ENCODE assay signal across 8 mouse cellular contexts in genomic region chr17:26068024-26068830, GRCm38 (mm10). TPM values are rescaled to one million over a fixed set of nuclear protein-coding genes. Genes with fewer than 3 reads are reported as not detected.
DNase-seq lines count a peak whose midpoint lies in the region; ATAC-seq and TF ChIP-seq lines count a peak whose summit lies in the region.

No protein-coding gene starts in this region.

- no peaks in the 10 kb centered on the region; the same call in 1 of the 2 replicates for H3K36me3 ChIP-seq in intestine, embryonic 15.5 days
- H3K36me3 ChIP-seq in macrophage (ENCODE audit: inconsistent target): no peaks in the 10 kb centered on the region
- H3K36me3 ChIP-seq in stomach, postnatal 0 days (ENCODE audit: control insufficient read depth, insufficient read depth, low read length): peaks cover 2% of the 10 kb centered on the region; the same call in 1 of the 2 replicates

- H3K27me3 ChIP-seq in intestine, embryonic 15.5 days (replicated peaks): peaks cover 4% of the 10 kb centered on the region; the same call in 1 of the 2 replicates
- H3K27me3 ChIP-seq in stomach, postnatal 0 days (ENCODE audit: control insufficient read depth, insufficient read depth, low read length): no peaks in the 10 kb centered on the region

- intact Hi-C loops in left cerebral cortex, postnatal 36 days (cut with DNase I): no loop called here

- 2% methylated on average over 44 of the region's 44 CpGs for WGBS in intestine, embryonic 15.5 days
- WGBS in macrophage (ENCODE audit: missing documents): 19% methylated on average over 44 of the region's 44 CpGs
- WGBS in stomach, postnatal 0 days: 1% methylated on average over 44 of the region's 44 CpGs

- peak overlapping the region; percentile 77 for H3K9ac ChIP-seq in intestine, embryonic 15.5 days
- peak overlapping the region; percentile 79 for H3K9ac ChIP-seq in stomach, postnatal 0 days (ENCODE audit: low read length)

- H3K79me2 ChIP-seq in macrophage (ENCODE audit: inconsistent target): no peaks in the 10 kb centered on the region

- H3K4me1 ChIP-seq in intestine, embryonic 15.5 days (replicated peaks): peaks cover 31% of the 10 kb centered on the region
- peaks cover 10% of the 10 kb centered on the region for H3K4me1 ChIP-seq in stomach, postnatal 0 days (replicated peaks; ENCODE audit: control insufficient read depth, insufficient read depth)

- peak overlapping the region; percentile 97 for H3K4me2 ChIP-seq in intestine, embryonic 15.5 days (replicated peaks)
- peak overlapping the region; percentile 98 for H3K4me2 ChIP-seq in stomach, postnatal 0 days (replicated peaks; ENCODE audit: low read depth)

- no peaks in the 10 kb centered on the region for H3K9me3 ChIP-seq in intestine, embryonic 15.5 days
- H3K9me3 ChIP-seq in stomach, postnatal 0 days (ENCODE audit: control insufficient read depth, low read length): no peaks in the 10 kb centered on the region

- TF ChIP-seq CTCF in stomach, postnatal 0 days (IDR thresholded peaks at IDR 0.05; ENCODE audit: low read depth): no peak

- DNase-seq in left cerebral cortex, postnatal 36 days (ENCODE audit: low spot score in 2 of 2): peak; percentile 20 to 26
- DNase-seq in left cerebral cortex, adult 8-10 months (ENCODE audit: low spot score in 2 of 2): no peak
- DNase-seq in cerebellum, adult 9-11 months: peak; percentile 66
- peak; percentile 47 for DNase-seq in gastrocnemius, postnatal 10 days
- peak; percentile 30 for DNase-seq in stomach, postnatal 0 days (ENCODE audit: low spot score)
- DNase-seq in urinary bladder, postnatal 10 days (ENCODE audit: low spot score): no peak

- no peak for TF ChIP-seq EP300 in stomach, postnatal 0 days (optimal IDR thresholded peaks at IDR 0.05)

- ATAC-seq in intestine, embryonic 15.5 days: peak; percentile 13
- peak; percentile 11; the same call in 1 of the 2 replicates for ATAC-seq in stomach, postnatal 0 days (ENCODE audit: low FRiP score, low TSS enrichment)

- peak overlapping the region; percentile 88 for H3K4me3 ChIP-seq in intestine, embryonic 15.5 days (replicated peaks)
- H3K4me3 ChIP-seq in macrophage (ENCODE audit: inconsistent target): peak overlapping the region; percentile 26
- H3K4me3 ChIP-seq in stomach, postnatal 0 days (ENCODE audit: low read depth, low read length): peak overlapping the region; percentile 85

- no peak overlapping the region for H3K27ac ChIP-seq in intestine, embryonic 15.5 days
- H3K27ac ChIP-seq in macrophage: no peak overlapping the region
- no peak overlapping the region for H3K27ac ChIP-seq in stomach, postnatal 0 days (replicated peaks)

RNA-seq across cellular contexts. Expression of gene Rab11fip3, which starts 1.1 kb away (rescaled TPM):
- 100 to 1,000 TPM in 1 of 2 experiments, 10 to 100 TPM in 1; 98.8 to 117 TPM for total RNA-seq in left cerebral cortex, postnatal 36 days (2021)
- 10 to 100 TPM; 89.1 to 97.8 (median 95.8) TPM for total RNA-seq in left cerebral cortex, adult 8-10 months (2022)
- 10 to 100 TPM; 37.9 to 41.5 TPM for total RNA-seq in gastrocnemius, postnatal 10 days (2021)
- polyA plus RNA-seq in intestine, embryonic 15.5 days (2015; fragmentation: Nextera tagmentation; extraction: Ambion mirVana): 12.4 and 13.6 TPM in 2 replicates
- total RNA-seq in macrophage (2018; cell fraction: chromatin; rRNA removed): 10 to 100 TPM in 25 of 26 experiments, 1 to 10 TPM in 1; 7.4 to 53.6 (median 31.6) TPM
- 1 to 10 TPM; 2.7 to 8.7 (median 5.5) TPM for total RNA-seq in macrophage (2018; cell fraction: cytosol; rRNA removed)
- total RNA-seq in macrophage (2018; cell fraction: nucleus; rRNA removed): 10 to 100 TPM in 20 of 26 experiments, 1 to 10 TPM in 6; 5.8 to 36.8 (median 15.2) TPM
- polyA plus RNA-seq in macrophage (2018): 5.3 to 7.6 TPM (median 6.3 TPM) in 3 replicates
- 4.5 and 5.1 TPM in 2 replicates for polyA plus RNA-seq in stomach, postnatal 0 days (2015; fragmentation: Nextera tagmentation; extraction: Ambion mirVana)

RNA-seq across cellular contexts. Expression of gene Decr2, which starts 21.9 kb away (rescaled TPM):
- total RNA-seq in left cerebral cortex, postnatal 36 days (2021): 10 to 100 TPM; 27.3 to 32.1 TPM
- 10 to 100 TPM; 29.1 to 35.8 (median 31.0) TPM for total RNA-seq in left cerebral cortex, adult 8-10 months (2022)
- total RNA-seq in gastrocnemius, postnatal 10 days (2021): 1 to 10 TPM; 5.6 to 6.1 TPM
- polyA plus RNA-seq in intestine, embryonic 15.5 days (2015; fragmentation: Nextera tagmentation; extraction: Ambion mirVana): 39.4 and 42.7 TPM in 2 replicates
- total RNA-seq in macrophage (2018; cell fraction: chromatin; rRNA removed): 10 to 100 TPM in 15 of 26 experiments, 1 to 10 TPM in 11; 2.7 to 20.2 (median 11.8) TPM
- total RNA-seq in macrophage (2018; cell fraction: cytosol; rRNA removed): 10 to 100 TPM; 22.2 to 34.2 (median 29.0) TPM
- total RNA-seq in macrophage (2018; cell fraction: nucleus; rRNA removed): 10 to 100 TPM in 18 of 26 experiments, 1 to 10 TPM in 8; 6.1 to 25.7 (median 13.1) TPM
- polyA plus RNA-seq in macrophage (2018): 19.8 to 24.2 TPM (median 23.4 TPM) in 3 replicates
- 65.4 and 66.3 TPM in 2 replicates for polyA plus RNA-seq in stomach, postnatal 0 days (2015; fragmentation: Nextera tagmentation; extraction: Ambion mirVana)

RNA-seq across cellular contexts. Expression of gene Nme4, which starts 27.2 kb away (rescaled TPM):
- 1 to 10 TPM; 3.5 to 4.4 TPM for total RNA-seq in left cerebral cortex, postnatal 36 days (2021)
- 1 to 10 TPM; 2.9 to 5.5 (median 4.6) TPM for total RNA-seq in left cerebral cortex, adult 8-10 months (2022)
- 1 to 10 TPM; 4.9 to 6.4 TPM for total RNA-seq in gastrocnemius, postnatal 10 days (2021)
- polyA plus RNA-seq in intestine, embryonic 15.5 days (2015; fragmentation: Nextera tagmentation; extraction: Ambion mirVana): 96.7 and 107 TPM in 2 replicates
- total RNA-seq in macrophage (2018; cell fraction: chromatin; rRNA removed): 10 to 100 TPM in 4 of 26 experiments, 1 to 10 TPM in 16, under 1 TPM in 2, not detected in 4; 0.63 to 12.3 (median 3.8) TPM
- total RNA-seq in macrophage (2018; cell fraction: cytosol; rRNA removed): 10 to 100 TPM in 25 of 26 experiments, 1 to 10 TPM in 1; 9.9 to 22.2 (median 15.9) TPM
- 10 to 100 TPM in 2 of 26 experiments, 1 to 10 TPM in 21, under 1 TPM in 2, not detected in 1; 0.64 to 17.2 (median 3.3) TPM for total RNA-seq in macrophage (2018; cell fraction: nucleus; rRNA removed)
- polyA plus RNA-seq in macrophage (2018): 16.3 to 30.7 TPM (median 17.2 TPM) in 3 replicates
- polyA plus RNA-seq in stomach, postnatal 0 days (2015; fragmentation: Nextera tagmentation; extraction: Ambion mirVana): 30.9 and 32.5 TPM in 2 replicates

RNA-seq across cellular contexts. Expression of gene Tmem8, which starts 44.9 kb away (rescaled TPM):
- 10 to 100 TPM; 13.9 to 14.0 TPM for total RNA-seq in left cerebral cortex, postnatal 36 days (2021)
- 10 to 100 TPM; 13.0 to 16.3 (median 15.4) TPM for total RNA-seq in left cerebral cortex, adult 8-10 months (2022)
- 1 to 10 TPM; 1.3 to 1.7 TPM for total RNA-seq in gastrocnemius, postnatal 10 days (2021)
- 8.7 and 10.9 TPM in 2 replicates for polyA plus RNA-seq in intestine, embryonic 15.5 days (2015; fragmentation: Nextera tagmentation; extraction: Ambion mirVana)
- 10 to 100 TPM in 23 of 26 experiments, 1 to 10 TPM in 3; 5.8 to 89.8 (median 52.6) TPM for total RNA-seq in macrophage (2018; cell fraction: chromatin; rRNA removed)
- total RNA-seq in macrophage (2018; cell fraction: cytosol; rRNA removed): 10 to 100 TPM; 21.1 to 52.9 (median 34.9) TPM
- total RNA-seq in macrophage (2018; cell fraction: nucleus; rRNA removed): 10 to 100 TPM; 11.1 to 92.4 (median 48.9) TPM
- polyA plus RNA-seq in macrophage (2018): 35.3 to 45.1 TPM (median 37.7 TPM) in 3 replicates
- polyA plus RNA-seq in stomach, postnatal 0 days (2015; fragmentation: Nextera tagmentation; extraction: Ambion mirVana): 16.1 and 17.5 TPM in 2 replicates

RNA-seq across cellular contexts. Expression of gene Mrpl28, which starts 55.1 kb away (rescaled TPM):
- 10 to 100 TPM; 60.5 to 70.3 TPM for total RNA-seq in left cerebral cortex, postnatal 36 days (2021)
- total RNA-seq in left cerebral cortex, adult 8-10 months (2022): 10 to 100 TPM; 61.0 to 74.7 (median 62.8) TPM
- total RNA-seq in gastrocnemius, postnatal 10 days (2021): 10 to 100 TPM; 48.4 to 52.3 TPM
- 218 and 240 TPM in 2 replicates for polyA plus RNA-seq in intestine, embryonic 15.5 days (2015; fragmentation: Nextera tagmentation; extraction: Ambion mirVana)
- 10 to 100 TPM in 20 of 26 experiments, 1 to 10 TPM in 6; 3.9 to 51.8 (median 20.6) TPM for total RNA-seq in macrophage (2018; cell fraction: chromatin; rRNA removed)
- 10 to 100 TPM; 38.9 to 76.3 (median 58.6) TPM for total RNA-seq in macrophage (2018; cell fraction: cytosol; rRNA removed)
- total RNA-seq in macrophage (2018; cell fraction: nucleus; rRNA removed): 10 to 100 TPM in 23 of 26 experiments, 1 to 10 TPM in 3; 7.6 to 49.4 (median 22.2) TPM
- polyA plus RNA-seq in macrophage (2018): 35.9 to 74.0 TPM (median 71.9 TPM) in 3 replicates
- 134 and 135 TPM in 2 replicates for polyA plus RNA-seq in stomach, postnatal 0 days (2015; fragmentation: Nextera tagmentation; extraction: Ambion mirVana)

Comparison
In these comparisons a context has a peak if more than half of its experiments do, and no peak if none do; other contexts are left out.
1. DNase-seq: peak in left cerebral cortex, postnatal 36 days (2 of 2), cerebellum, adult 9-11 months (single experiment), gastrocnemius, postnatal 10 days (single experiment) and stomach, postnatal 0 days (single experiment); none in left cerebral cortex, adult 8-10 months (0 of 2) and urinary bladder, postnatal 10 days (single experiment).
2. H3K4me3 ChIP-seq: peak in every context shown above with its lines; median percentile 88 in intestine, embryonic 15.5 days; 85 in stomach, postnatal 0 days; 26 in macrophage.